Mouse (Mus musculus): ENCODE results near the gene Nrip2. TPM values are rescaled to one million over a fixed set of nuclear protein-coding genes. Genes with fewer than 3 reads are reported as not detected.

Gene Nrip2
- total RNA-seq, 2 experiments from 2014 or later, result 5.3 to 5.8 TPM

DNA sequence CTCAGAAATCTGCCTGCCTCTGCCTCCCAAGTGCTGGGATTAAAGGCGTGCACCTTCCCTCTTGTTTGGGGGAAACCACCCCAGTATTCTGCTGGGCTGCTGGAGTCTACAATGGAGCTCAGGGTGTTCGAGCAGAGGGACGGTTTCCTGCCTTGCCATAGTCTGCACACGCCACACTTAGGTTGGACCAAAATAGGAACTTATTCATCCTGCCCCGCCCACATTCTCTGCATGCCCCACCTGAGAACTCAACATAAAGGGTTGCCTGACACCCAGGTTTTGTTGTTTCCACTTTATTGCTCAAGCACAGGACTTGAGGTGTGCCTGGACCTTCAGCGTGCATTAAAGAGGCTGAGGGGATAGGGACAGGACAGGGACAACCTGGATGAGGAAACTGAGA is 30.7 kb downstream of the Nrip2 start:
- DNase-seq (ENCODE audit: extremely low spot score in 1 of 2, low spot score in 2 of 2), result no peak
- intact Hi-C loops (cut with DNase I), result no loop called here

DNA sequence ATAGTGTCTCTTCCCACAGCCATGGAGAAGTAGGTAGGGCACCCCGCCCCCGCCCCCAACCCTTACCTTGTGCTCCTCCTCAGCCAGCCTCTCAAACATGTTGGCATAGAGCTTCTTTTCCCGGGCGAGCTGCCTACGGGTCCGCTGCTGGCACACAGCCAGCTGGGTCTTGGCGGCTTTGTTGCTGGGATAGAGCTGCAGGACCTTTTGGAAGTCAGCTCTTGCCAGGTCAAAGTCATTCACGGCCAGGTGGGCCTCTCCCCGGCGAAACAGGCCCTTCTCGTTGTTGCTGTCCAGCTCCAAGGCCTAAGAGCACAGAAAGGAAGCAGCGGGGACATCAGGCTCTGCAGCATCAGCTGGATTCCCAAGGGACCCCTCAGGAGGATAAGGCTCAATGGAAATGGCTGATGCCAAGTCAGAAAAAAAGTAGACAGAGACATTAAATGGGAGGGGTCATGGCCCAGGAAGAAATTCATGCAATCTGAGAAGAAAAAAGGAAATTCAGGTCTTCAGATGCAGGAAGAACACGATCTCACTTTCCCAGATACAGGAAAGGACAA is 33.3 kb downstream of the Nrip2 start:
- intact Hi-C loops (cut with DNase I), result no loop called here
- DNase-seq (ENCODE audit: extremely low spot score in 1 of 2, low spot score in 2 of 2), result peak in 1 of 2 experiments; percentile 44

DNA sequence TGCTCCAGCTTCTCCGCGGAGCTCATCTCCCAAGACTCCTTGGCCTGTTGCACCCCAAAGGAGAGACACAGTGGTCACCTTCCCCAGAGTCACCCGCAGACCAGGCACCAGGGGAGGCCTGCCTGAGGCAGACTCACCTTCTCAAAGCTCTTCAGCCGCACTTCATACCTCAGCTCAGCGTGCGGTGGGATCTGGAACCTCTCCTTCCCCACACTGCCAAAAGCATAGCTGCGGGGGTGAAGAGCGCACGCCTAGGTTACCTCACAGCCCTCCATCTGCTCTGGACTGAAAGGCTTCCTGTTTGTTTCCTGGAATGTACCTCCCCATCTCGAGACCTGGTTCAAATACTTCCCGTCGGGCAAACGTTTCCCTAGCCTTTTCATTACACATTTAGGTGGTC is 34.5 kb downstream of the Nrip2 start:
- intact Hi-C loops (cut with DNase I), result no loop called here
- no peak for DNase-seq (ENCODE audit: extremely low spot score in 1 of 2, low spot score in 2 of 2)

DNA sequence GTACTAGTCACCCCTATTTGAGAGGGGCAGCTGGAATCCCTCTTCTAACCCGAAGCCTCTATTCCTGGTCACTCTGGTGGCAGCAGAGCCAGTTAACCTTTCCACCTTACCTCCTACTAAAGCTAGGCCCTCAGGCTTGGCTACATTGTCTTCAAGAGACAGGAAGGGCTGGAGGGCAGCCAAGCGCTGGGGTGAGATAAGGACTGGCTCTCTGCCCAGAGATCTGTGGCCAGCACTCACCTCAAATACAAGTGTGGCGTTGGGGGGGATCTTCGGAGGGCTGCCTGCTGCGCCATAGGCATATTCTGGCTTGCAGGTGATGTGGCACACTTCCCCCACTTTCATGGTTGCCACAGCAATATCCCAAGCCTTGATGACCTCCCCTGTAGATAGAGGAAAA is 36.4 kb downstream of the Nrip2 start:
- intact Hi-C loops (cut with DNase I), result no loop called here

DNA sequence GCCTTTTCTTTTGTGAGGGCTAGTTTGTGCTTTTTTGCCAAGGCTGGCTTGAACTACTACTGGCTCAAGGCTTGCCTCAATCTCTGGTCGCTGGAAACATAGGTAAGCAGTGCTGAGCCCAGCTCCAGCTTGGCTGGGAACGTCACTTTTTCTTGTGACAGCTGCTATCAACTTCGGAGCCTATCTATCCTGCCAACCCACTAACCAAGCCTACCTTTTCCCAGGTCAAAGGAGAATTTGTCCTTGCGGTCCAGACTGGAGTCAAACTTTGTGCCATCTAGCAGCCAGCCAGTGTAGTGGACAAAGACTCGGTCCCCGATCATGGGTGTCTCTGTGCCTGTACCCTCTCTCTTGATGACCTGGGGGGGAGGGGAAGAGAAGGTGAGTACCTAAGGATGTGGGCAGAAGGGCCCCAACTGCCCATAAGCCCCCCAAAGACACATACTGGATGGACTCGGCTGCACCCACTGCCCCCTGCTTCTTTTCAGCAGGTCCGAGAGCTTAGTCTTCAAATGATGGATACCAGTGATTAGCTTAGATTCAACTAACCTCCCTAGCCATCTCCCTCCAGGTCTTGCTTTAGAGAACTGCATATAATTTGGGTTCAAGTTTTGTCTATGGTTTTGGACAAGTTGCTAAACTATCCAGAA is 37.4 kb downstream of the Nrip2 start:
- intact Hi-C loops (cut with DNase I), result no loop called here
- no peak for DNase-seq (ENCODE audit: extremely low spot score in 1 of 2, low spot score in 2 of 2)

More for the DNA sequence above, 36.4 kb downstream of the Nrip2 start:
- peak in 1 of 2 experiments; percentile 83 for DNase-seq (ENCODE audit: extremely low spot score in 1 of 2, low spot score in 2 of 2)

DNA sequence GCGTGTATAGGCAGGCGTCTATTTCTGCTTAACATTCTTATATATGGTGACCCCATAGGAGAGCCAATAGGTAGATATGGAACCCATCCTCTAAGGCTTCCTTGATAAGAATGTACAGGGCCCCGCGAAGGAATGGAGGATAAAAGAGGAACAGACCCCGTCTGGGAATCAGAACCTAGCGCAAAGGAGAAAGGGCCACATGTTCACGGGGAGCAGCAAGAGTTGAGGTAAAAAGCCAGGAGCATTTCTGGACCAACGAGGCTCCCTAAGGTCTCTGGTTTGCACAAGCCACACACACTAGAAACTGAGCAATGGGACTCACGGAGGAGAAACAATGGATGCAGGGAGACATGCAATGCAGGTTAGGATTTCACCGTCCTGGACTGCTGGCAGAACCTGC is 38.2 kb downstream of the Nrip2 start:
- DNase-seq (ENCODE audit: extremely low spot score in 1 of 2, low spot score in 2 of 2), result no peak
- intact Hi-C loops (cut with DNase I), result no loop called here

DNA sequence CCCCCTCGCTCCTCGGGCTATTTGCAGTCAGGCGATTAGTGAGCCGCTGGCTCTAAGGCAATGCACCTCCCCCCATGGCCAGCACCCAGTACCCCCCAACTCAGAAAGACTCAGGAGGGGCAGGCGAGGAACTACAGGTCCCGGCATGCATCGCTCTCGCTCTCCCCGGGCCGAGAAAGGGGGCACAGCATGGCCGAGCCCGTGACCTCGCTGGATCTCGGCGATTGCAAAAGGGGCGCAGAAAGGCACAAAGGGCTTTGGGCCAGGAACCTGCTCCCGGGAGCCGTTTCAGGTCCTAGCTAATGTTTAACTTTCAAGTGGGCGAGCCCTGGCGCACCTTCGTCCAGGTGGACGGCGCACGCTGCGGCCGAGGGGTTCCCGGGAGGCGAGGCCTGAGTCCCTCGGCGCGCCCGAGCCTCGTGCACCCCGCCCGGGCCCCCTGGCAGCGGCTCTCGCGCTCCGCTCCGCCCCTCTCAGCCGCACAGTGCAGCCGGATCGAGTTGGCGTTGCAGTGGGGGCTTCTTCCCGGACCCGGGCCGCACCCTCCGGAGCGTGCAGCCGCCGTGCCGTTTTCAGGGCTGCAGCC is 38.7 kb downstream of the Nrip2 start:
- peak; percentile 34 to 77 for DNase-seq (ENCODE audit: extremely low spot score in 1 of 2, low spot score in 2 of 2)
- intact Hi-C loops (cut with DNase I), result no loop called here

DNA sequence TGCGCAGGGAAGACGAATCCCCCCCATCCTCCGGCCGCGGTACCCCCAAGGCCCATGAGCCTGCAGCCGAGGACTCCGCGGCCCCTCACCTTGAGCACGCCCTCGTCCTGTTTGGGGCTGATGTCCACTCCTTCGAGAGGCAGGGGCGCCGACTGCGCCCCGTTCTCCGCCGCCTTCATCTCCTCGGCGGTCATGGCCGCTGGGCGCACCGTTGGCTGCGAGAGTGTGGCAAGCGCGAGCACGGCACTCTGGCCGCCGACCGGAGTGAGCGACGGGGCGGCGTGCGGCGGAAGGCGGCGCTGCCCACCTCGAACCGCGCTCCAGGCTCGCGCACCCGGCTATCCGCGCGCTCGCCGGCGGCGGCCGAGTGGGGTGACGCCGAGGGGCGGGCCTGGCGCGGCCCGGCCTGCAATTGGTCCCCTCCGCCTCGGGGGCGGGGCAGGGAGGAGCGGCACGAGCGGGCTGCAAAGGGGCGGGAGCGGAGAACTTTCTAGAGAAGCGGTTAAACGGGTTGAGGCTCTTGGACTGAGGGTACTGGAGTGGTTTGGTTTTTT is 39.3 kb downstream of the Nrip2 start, which contains the start of gene Fkbp4:
Fkbp4 (minus strand) TSS at position 361 of the 554 bp plus-strand sequence.
- peak; percentile 88 to 97 for DNase-seq (ENCODE audit: extremely low spot score in 1 of 2, low spot score in 2 of 2)
- intact Hi-C loops (cut with DNase I), result no loop called here

DNA sequence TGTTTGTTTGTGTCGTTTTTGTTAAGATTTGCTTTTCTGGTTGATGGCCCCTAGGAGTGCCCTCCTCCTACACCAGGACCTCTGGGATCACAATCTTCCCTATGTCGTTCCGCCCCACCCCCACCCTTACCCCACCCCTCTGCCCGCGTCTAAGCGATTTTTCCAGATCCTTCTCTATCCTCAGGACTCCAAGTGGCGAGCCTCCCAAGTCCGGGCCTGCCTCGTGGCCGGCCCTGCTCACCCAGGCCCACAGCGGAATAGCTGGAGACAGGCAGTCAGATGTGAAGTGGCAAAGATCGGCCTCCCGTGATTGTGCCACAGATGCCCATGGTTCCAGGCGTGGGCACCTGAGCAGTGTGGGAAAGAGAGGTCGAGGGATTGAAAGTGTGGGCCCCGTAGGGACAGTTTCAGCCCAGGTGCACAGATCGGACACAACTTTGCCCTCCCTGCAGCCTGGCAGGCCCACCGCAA is 39.8 kb downstream of the Nrip2 start:
- intact Hi-C loops (cut with DNase I), result no loop called here
- DNase-seq (ENCODE audit: extremely low spot score in 1 of 2, low spot score in 2 of 2), result peak in 1 of 2 experiments; percentile 45

DNA sequence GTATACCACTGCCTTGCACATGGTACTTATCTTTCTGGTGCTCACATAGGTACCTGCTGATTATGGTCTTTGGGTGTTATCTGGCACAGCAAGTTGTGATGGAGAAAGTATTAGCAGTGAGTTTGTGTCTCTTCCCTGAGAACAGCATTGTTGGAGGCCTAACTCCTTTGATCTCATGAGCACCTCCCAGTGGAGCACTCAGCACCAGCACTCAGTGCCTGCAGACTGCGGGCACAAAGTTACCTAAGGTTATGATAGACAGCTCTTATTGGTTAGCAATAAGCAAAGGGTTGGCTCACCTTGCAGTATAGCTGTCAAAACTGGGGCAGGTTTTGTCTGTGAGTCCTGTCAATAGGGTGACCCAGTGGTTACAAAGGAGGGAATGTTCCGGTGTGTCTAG is 41.1 kb downstream of the Nrip2 start:
- intact Hi-C loops (cut with DNase I), result no loop called here
- DNase-seq (ENCODE audit: extremely low spot score in 1 of 2, low spot score in 2 of 2), result no peak

DNA sequence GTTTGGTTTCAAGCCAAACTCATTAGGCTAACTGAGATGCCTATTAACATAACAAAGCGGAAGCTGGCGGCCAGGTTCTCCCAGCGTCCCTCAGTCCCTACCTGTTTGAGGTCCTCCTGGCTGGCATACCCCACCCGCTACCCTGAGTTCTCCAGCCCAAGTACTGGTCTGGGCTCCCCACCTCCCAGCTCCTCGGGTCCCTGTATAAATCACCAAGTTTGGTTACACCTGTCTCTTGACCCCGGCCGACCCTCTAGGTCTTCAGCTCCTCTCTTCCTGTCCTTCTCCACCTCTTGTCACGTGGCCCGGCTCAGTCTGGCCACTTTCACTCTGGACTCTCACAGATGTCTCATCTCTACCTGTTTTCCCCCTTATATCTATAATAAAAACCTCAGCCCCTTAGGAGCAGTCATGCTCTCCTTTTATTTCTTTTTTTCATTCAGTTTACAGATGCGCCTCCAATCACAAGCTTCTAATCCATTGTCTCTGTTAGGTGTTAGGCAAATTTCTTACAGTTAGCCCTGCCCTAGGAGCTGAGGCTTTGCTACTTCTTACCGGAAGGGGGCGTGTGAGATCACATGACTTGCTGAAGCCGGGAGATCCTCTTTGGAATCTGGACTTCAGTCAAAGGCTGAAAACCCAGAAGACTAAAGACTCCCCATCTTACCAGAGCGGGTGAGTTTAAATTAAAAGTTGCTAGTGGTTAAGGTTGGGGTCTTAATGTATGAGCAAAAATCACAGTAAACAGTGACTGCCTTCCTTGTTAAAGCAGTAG is 46.9 kb downstream of the Nrip2 start:
- peak in 1 of 2 experiments; percentile 55 for DNase-seq (ENCODE audit: extremely low spot score in 1 of 2, low spot score in 2 of 2)
- intact Hi-C loops (cut with DNase I), result loop anchor here (2.0 kb wide), 1 partner anchor 33 kb away; no protein-coding TSS in a partner anchor

DNA sequence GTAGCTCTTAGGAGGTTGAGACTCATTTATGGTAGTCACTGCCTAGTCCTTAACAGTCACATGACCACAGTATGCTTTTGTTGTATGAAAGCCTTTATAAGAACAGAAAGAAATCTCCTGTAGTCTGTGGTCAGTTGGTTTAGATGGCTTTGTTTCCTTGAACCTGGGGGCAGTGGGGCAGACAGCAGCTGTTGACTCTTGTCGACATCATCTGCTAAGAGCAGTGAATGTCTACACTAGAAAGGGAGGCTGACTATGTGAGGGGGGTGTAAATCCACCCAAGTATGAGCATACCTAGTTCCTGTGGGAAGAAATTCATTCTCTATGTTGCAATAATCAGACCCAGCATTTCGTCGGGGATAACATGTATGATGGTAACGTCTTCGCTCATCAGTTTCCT is 48.0 kb downstream of the Nrip2 start:
- intact Hi-C loops (cut with DNase I), result loop anchor here (2.0 kb wide), 1 partner anchor 32 kb away; no protein-coding TSS in a partner anchor
- DNase-seq (ENCODE audit: extremely low spot score in 1 of 2, low spot score in 2 of 2), result no peak

DNA sequence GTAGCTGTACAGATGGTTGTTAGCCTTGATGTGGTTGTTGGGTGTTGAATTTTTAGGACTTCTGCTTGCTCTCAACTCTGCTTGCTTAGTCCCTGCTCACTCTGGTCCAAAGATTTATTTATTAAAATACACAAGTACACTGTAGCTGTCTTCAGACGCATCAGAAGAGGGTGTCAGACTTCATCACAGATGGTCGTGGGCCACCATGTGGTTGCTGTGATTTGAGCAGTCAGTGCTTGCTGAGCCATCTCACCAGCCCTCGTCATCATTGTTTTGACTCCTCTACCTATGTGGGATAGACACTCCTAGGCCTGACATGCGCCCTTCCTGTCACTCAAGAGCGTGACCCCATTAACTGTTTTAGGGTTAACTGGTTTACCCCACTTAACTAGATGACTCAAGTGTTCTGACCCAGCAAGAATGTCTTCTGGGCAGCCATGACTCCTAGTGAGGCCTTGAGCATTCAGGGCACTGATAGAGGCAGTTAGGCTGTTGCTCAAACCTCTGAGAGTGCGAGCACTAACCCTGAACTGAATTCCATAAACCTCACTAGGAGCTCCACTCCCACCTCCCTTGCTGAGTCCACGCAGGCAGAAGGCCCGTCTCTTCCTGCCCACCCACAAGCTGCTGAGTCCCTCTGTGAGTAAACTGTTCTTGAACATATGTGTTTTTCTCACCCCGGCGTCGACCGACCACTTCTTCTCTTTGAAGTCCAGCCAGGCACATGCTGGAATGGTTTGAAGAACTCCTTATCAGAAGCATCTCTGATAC is 56.9 kb downstream of the Nrip2 start:
- intact Hi-C loops (cut with DNase I), result no loop called here
- no peak for DNase-seq (ENCODE audit: extremely low spot score in 1 of 2, low spot score in 2 of 2)

DNA sequence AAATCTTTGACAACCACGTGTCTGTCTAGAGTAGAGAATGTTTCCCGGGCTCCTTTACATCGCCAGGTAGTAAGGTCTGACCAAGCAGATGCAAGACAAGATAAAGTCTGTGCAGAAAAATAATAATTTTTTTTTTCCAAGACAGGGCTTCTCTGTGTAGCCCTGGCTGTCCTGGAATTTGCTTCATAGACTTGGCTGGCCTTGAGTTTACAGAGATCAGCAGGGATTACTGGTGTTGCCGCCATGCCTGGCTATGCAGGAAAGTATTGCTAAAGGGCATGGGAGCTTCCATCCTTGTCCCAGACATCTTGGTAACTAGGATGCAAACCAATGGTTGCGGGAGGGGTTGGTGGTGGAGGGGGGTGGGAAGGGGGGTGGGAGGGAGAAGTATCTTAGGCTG is 58.1 kb downstream of the Nrip2 start:
- DNase-seq (ENCODE audit: extremely low spot score in 1 of 2, low spot score in 2 of 2), result no peak
- intact Hi-C loops (cut with DNase I), result no loop called here

DNA sequence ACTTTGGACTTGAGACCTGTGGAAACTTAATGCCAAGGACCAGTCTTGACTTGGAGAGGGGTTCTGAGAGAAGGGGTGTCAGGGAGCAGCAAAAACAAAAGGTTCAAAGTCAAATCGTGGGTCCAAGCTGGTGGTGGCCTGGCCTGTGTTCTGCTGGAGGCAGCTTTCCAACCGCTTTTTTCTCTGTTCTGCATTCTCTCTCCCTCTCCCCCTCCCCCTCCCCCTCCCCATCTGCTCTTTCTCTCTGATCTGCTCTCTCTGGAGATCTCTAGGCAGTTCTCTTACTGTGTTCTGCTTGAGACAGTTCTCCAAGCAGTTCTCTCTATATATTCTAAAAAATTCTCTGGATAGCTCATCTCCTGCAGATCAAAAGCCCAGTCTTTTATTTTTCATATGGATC is 61.2 kb downstream of the Nrip2 start:
- intact Hi-C loops (cut with DNase I), result no loop called here
- DNase-seq (ENCODE audit: extremely low spot score in 1 of 2, low spot score in 2 of 2), result no peak

DNA sequence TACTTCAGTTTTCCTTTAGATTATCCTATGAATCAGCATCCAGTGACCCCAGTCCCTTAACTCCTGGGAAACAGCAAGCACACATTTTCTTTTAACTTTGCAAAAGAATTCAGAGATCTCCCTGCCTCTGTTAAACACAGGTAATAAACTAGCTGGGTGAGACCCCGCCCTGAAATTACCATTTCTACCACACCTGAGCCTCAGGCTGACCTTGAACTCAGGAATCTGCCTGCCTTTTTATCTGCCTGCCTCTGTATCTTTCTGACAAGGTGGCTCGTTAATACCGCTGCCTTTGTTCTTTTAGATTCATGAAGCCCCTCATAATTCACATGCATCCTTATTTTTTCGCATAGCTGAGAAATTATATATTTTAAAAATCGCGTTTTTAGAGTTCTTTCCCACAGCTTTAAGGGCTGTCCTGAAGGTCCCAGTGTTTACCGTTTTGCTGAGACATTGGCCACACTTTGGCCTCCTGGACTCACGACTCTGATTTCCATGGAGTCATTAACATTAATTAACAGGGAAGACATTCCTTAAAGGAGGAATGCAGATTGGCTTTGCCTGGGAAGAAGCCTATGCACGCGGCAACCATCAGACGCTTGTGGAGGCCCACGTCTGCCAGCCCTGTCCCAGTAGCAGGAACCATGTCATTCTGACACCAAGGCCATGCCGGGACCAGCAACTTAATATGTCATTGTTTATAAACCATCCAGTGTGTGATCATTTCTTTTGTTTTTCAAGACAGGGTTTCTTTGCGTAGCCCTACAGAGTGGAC is 61.8 kb downstream of the Nrip2 start:
- intact Hi-C loops (cut with DNase I), result no loop called here
- DNase-seq (ENCODE audit: extremely low spot score in 1 of 2, low spot score in 2 of 2), result no peak

DNA sequence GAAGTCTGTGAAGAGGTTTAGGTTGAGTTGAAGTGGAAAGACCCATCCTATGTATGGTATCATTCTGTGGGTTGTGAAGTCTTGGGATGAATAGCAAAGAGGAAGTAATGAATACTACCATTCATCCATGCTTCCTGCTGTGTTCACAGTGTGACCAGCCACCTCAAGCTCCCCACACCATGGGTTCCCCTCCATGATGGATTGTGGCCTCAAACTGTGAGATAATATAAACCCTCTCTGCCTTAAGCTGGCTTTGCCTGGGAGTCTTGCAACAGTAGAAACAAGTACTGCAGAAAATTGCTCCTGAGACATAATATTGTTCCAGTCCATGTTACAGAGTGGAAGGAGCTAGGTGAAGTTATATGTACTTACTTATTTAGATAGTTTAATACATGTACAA is 62.5 kb downstream of the Nrip2 start:
- intact Hi-C loops (cut with DNase I), result no loop called here
- no peak for DNase-seq (ENCODE audit: extremely low spot score in 1 of 2, low spot score in 2 of 2)

DNA sequence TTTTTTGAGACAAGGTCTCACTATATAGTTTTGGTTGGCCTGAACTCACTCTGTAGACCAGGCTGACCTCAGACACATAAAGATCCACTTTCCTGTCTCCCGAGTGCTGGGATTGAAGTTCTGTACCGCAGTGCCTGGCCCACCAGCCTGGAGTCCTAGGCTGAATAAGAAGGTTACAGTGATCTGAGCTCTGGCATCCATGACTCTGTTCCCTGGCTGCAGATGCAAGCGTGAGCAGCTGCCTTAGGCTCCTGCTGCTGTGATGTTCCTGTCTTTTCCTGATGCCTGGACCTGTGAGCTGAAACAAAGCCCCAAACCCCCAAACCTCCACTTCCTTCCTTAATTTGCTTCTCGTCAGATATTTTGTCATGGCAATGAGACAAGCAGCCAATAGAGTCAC is 65.9 kb downstream of the Nrip2 start:
- no peak for DNase-seq (ENCODE audit: extremely low spot score in 1 of 2, low spot score in 2 of 2)

More for the DNA sequence above, 65.9 kb downstream of the Nrip2 start:
- intact Hi-C loops (cut with DNase I), result no loop called here
